ENCODE assay signal across 18 mouse cellular contexts in genomic region chr5:37447546-37447945, GRCm38 (mm10).
"Had no signal": no experiment of that assay in that cellular context is flagged by ENCODE, and none has a peak within 500 bp of the region (broad histone marks: within the 10 kb centered on the region; RNA-seq: fewer than 3 reads in every experiment).

No protein-coding gene starts in this region.

- ATAC-seq: hindbrain, embryonic 16.5 days; intestine, embryonic 15.5 days; liver, postnatal 0 days; lung, postnatal 0 days; midbrain, embryonic 15.5 days had no signal

- H3K27ac ChIP-seq: intestine, embryonic 15.5 days; kidney, postnatal 0 days; left cerebral cortex, adult 2 months; liver, embryonic 14.5 days; macrophage; midbrain, embryonic 12.5 days; midbrain, embryonic 15.5 days; neural tube, embryonic 12.5 days; stomach, embryonic 15.5 days had no signal

- H3K36me3 ChIP-seq: intestine, embryonic 15.5 days; midbrain, embryonic 12.5 days; midbrain, embryonic 15.5 days; neural tube, embryonic 12.5 days; stomach, embryonic 15.5 days had no signal

- DNase-seq: liver, postnatal 0 days; lung, embryonic 14.5 days; retina, postnatal 1 day; right cerebral cortex, postnatal 25 days; spleen, adult 18-20 months; thymus, postnatal 36 days had no signal

- H3K4me2 ChIP-seq: intestine, embryonic 15.5 days; liver, embryonic 11.5 days; lung, embryonic 14.5 days; midbrain, embryonic 12.5 days; midbrain, embryonic 15.5 days; neural tube, embryonic 12.5 days; stomach, embryonic 15.5 days had no signal

- H3K27me3 ChIP-seq: intestine, embryonic 15.5 days; midbrain, embryonic 12.5 days; midbrain, embryonic 15.5 days; neural tube, embryonic 12.5 days; stomach, embryonic 15.5 days had no signal

- H3K4me1 ChIP-seq: intestine, embryonic 15.5 days; midbrain, embryonic 12.5 days; midbrain, embryonic 15.5 days; neural tube, embryonic 12.5 days; stomach, embryonic 15.5 days had no signal

- H3K9ac ChIP-seq: intestine, embryonic 15.5 days; liver, embryonic 14.5 days; liver, postnatal 0 days; lung, embryonic 14.5 days; midbrain, embryonic 12.5 days; midbrain, embryonic 15.5 days; neural tube, embryonic 12.5 days; stomach, embryonic 15.5 days had no signal

- H3K9me3 ChIP-seq: intestine, embryonic 15.5 days; midbrain, embryonic 12.5 days; midbrain, embryonic 15.5 days; neural tube, embryonic 12.5 days; stomach, embryonic 15.5 days had no signal

- H3K4me3 ChIP-seq: intestine, embryonic 15.5 days; left cerebral cortex, adult 2 months; midbrain, embryonic 12.5 days; midbrain, embryonic 15.5 days; neural tube, embryonic 12.5 days; stomach, embryonic 15.5 days had no signal
